Mouse (Mus musculus) cerebellum, adult 18-20 months (tissue): Measurements from ENCODE around the gene Efemp2.

ENCODE experiments used
- DNase-seq, 2 experiments: peaks; one replicate each; pipeline ENCODE4 v3.0.0; 2021

The Efemp2 gene

DNA sequence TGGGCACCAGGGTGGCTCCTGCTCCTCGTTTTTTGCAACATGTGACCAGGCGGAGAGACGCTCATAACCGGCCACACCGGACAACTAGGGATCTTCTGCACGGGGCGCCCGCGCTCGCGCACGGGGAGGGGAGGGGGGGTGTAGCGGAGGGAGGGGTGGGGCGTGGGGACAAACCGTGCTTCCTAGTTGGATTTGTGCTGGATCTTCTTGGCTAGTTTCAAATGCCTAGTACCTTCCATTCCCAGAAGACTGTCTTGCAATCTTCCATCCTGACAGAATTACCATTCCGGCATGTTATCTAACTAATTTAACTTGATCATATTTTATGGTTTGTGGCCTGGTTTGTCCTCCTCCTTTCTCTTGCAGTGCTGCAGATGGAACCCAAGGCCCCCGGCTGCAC is 29.9 kb downstream of the Efemp2 start, which contains the start of gene 1700020D05Rik:
1700020D05Rik (minus strand) TSS at position 101 of the 400 bp plus-strand sequence.
- DNase-seq, result no peak

GRCm38 (mm10) chr19:5510031-5511026 is 36.6 kb downstream of the Efemp2 start, which contains the start of gene Snx32:
Gene Snx32 (minus strand): TSS chr19:5510538.
- peak; percentile 97 to 99 for DNase-seq

DNA sequence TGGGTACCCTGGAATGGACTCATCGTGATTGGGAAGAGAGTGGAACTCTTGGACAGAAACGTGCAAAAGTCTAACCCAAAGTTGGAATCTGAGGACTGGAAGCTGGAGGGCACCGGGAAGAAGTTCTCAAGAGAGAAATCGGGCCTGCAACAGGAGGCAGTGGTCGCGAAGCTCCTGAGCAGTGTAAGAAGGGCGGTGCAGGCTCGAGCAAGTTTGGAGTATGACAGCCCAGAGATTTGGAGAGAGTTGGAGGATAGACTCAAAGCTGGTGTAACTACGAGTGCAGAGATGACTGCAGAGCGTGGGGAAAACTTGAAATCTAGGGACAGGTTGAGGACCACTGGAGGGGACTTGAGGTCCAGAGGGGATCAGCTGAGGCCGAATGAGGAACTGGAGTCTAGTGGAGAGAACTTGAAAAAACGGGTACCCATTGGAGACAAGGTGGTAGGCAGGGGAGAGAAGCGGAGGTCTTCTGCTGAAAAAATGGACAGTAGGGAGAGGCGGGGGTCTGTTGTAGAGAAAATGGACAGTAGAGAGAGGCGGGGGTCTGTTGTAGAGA is 37.4 kb downstream of the Efemp2 start:
- no peak for DNase-seq

- DNase-seq, result no peak
Observed at GRCm38 (mm10) chr19:5512091-5513004, 38.6 kb downstream of the Efemp2 start.

DNA sequence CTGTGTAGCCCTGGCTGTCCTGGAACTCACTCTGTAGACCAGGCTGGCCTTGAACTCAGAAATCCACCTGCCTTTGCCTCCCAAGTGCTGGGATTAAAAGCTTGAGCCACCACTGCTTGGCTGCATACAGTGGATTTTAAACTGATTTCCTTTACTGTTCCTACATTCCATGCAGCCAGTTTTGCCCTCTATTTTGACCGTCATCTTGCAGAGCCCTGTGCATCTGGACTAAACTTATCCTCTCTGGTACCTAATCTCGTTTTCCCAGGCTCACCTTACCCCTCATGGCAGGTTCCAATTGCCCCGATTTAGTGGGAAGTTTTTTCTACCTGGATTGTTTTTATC is 39.2 kb downstream of the Efemp2 start:
- no peak for DNase-seq

GRCm38 (mm10) chr19:5515840-5516777 is 42.4 kb downstream of the Efemp2 start:
- no peak for DNase-seq

GRCm38 (mm10) chr19:5516906-5517505 is 43.3 kb downstream of the Efemp2 start:
- DNase-seq, result no peak

DNA sequence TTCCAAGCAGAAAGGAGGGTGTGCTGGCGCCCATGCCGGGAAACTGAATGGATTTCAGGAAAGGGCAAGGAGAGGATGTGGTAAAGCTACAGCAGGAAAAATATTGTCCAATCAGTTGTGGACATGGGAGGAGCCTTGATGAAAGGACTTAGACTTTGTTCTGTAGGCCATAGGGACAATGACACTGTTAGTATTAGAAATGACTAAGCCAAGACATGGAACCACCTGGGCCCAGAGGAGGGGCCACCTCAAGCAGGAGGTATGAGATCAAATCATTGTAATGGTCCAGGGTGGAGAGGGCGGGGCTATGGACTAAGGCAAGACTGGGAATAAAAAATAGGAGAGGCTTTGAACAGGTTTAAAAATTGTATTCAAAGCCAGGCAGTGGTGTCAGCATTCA is 45.0 kb downstream of the Efemp2 start:
- no peak for DNase-seq

GRCm38 (mm10) chr19:5525204-5525603 is 51.5 kb downstream of the Efemp2 start:
- no peak for DNase-seq

DNA sequence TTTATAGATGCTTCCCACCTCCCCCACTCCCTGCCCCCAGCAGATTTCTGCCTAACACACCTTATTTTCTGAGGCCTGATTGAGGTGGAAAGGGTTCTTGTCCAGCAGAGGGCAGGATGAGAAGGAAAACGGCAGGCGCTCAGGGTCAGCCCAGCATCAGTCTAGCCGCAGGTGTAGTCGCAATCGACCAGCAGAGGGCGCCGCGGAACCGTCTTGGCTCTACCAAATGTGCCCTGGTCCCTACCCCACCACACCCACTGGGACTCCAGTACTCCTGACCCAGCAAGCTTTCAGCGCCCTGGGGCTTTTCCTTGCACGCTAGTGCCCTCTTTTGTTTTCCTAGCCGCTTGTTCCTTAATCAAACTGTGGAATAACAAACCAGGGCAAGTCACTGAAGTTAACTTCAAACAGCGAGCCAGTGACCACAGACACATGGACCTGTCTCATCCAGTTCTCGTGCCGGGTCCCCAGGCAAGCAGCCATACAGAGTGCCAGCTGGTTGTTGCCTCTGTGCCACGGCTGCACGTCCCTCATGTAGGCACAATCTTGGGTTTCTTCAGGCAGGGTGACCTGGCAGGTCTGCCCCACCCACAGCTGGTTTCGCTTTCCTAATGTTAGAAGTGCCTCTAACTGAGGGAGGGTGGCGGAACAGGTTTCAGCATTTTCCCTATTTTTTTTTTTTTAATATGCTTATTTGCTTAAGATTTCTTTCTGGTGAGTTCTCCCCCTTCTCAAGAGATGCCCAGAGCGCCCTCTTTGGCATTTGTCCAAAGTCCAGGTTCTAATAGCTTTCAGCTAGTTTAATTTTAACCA is 55.8 kb downstream of the Efemp2 start:
- DNase-seq, result peak; percentile 96 to 98

DNA sequence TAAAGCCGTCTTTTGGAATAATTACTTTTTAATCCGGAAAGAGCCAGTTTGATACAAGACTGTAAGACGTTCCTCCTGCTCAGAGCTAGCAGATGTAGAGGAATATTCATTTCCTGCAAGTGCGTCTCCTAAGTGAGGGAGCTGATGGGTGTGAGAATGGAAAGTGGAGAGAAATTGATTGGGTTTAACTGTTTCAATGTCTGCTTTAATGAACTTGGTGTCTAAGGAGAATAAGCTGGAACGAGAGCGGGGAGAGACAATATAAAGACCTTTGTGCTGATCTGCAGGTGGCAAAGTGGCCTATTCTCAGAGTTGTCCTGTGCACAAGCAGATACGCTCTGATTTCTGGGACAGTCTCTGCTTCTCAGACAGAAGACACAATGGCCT is 56.4 kb downstream of the Efemp2 start:
- DNase-seq, result no peak
